Mouse (Mus musculus): ENCODE measurements around the gene Wbp1l. TPM values are rescaled to one million over a fixed set of nuclear protein-coding genes. Genes with fewer than 3 reads are reported as not detected.

The Wbp1l gene
- total RNA-seq, 2 experiments from 2014 or later: 122 to 123 TPM

DNA sequence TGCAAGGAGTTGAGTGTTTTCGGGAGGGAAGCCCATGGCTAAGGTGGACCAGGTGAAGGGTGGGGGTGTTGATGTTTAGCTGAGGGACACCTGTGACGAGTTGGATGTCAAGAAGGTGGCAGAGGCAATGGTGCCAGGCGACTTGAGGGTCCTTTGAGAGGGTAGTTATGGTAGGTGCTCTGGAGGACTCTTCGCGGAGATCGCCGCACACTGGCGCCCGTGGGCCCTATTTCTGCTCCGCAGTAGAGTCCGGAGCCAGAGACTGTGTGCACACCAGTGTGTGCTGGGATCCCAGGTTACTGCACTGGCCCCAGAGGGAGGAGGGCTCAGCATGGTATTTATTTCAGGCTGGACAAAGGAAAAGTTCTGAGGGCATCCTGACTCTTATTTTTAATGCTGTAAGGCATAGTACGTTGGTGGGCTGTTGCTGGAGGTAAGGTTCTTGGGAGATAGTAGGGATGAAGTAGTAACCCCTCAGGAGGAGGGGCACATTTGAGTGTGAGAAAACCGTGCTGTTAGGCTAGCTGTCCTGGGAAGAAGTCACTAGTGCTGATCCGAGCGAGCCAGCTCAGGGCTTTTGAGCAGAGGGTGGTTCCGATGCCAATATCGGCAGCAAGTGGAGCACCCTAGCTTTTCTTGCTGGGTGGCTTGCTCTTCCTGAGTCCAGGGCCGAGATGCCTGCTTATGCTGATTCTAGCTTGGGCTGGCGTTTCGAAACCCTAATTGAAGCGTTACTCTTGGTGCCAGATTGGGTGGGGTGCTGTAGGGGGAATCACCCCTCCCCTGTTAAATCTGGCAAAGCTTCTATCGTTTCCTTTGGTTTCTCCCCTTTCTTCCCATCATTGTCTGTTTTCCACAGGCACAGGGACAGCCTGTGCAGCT lies 732 bp downstream of the Wbp1l start:
- DNase-seq: no peak

DNA sequence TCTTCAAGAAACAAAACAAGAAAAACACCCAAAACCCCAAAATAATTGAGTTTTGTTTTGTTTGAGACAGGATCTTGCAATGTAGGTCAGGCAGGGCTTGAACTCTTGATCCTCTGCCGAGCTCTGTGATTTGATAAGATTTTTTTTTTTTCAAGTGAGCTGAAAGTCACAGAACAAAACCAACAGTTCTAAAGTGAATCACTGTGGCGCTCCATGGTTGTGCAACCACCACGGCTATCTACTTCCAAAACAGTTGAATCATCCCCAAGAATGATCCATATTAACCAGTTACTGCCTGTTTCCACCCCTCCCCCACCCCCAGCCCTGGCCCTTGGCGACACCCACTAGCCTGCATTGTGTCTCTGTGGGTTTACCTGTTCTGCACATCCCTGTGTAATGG lies 1.5 kb downstream of the Wbp1l start:
- DNase-seq: peak; percentile 67

DNA sequence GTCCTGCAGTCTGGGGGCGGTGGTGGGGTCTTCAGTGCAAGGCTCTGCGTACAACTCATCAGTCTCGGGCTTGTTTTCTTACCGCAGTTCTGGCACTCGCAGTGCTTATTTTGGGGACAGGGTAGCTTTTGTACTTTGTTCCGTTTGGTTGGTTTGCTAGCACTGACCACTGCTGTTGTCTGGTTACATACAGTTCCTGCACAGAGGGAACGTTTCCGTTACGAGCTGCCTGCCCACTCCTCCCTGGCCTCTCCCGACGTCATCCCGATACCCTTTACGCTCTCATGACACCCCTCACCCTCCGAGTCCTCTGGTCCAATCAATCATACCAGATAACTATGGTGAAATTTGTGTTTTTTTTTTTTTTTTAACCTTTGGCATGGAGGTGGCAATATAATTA lies 2.6 kb downstream of the Wbp1l start:
- peak; percentile 55 for DNase-seq

DNA sequence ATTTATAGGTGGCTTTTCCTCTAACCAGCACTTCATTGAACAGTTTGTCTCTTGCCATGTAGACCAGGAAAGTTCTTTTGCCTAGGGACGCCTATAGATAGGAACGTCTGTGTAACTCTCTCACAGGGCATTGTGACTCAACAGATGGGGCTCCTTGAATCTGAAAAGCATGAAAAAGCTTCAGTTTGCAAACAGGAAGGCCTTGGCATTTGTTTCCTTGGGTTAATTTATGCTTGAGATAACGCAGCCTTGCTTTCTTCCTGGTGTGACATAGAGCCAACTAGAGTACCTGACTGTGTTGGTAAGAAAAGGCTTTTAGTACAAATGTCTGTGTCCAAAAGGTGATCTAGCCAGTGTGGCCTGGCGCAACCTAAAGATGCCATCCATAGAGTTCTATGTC lies 3.5 kb downstream of the Wbp1l start:
- DNase-seq: peak; percentile 59

DNA sequence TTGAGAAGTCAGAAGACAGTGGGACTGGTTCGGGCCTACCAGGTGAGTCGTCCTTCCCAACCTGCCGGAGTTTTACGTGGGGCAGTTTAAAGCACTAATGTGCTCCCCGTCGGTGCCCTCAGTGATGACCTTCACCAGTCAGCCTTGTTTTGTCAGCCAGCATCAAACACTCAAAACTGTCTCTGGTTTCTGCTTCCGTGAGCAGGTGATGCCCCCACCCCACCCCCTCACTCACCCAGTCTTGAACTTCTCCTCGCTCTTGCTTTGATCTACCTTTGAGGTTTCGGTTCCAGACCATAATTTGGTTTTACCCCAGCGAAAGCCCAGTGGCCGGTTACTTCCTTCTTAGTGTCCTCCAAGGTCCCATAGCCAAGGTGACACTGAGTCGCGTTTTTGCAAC lies 7.8 kb downstream of the Wbp1l start:
- DNase-seq: no peak

DNA sequence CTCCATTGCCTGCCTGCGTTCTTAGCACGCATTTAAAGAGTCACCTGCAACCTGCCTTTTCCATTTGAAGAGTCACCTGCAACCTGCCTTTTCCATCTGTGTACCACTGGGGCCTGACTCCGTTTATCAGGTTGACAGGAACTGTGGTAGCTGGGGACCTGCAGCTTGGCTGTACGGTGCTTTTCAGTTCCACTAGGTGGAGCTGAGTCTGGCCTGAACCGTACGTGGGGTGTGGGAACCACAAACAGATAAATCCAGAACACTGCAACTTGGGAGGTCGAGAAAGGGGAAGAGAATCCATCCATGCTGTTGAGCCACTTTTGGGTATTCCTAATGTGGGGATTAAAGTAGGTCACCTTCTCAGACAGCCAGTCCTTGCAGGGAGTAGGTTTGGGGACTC lies 8.5 kb downstream of the Wbp1l start:
- DNase-seq: no peak

DNA sequence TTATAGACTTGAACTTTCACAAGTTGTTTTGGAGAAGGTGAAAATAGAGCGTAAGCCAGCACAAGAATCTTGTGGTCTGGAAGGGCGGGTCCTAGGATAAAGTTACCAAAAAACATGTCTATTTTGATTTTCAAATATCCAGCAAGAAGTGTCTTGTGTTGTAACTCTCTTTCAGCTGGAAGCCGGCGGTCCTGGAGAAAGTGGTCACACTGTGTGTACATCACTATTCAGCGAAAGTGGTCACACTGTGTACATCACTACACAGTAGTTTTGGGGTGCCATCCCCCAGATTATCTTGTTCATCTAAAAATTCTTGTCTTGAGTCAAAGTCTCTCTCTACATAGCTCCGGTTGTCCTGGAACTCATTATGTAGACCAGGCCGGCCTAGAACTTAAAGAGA lies 9.3 kb downstream of the Wbp1l start:
- no peak for DNase-seq

DNA sequence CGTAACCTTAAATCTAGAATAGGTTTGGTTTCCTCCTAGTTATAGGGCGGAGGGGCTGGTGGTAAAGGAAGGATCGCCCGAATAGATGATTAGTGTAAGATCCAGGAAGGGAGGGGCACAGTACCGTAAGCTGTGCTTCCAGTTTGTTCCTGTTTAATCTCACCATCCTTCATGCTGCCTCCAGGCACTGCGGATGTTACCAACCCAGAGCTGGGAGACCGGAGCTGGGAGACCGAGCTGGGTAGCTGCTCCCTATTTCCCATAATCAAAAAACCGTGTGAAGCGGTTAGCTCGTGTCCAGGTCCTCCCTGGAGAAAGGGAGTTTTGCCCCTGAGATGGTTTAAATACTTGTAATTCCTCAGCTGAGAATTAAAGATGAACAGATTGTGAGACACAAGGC lies 17.5 kb downstream of the Wbp1l start:
- DNase-seq: no peak

DNA sequence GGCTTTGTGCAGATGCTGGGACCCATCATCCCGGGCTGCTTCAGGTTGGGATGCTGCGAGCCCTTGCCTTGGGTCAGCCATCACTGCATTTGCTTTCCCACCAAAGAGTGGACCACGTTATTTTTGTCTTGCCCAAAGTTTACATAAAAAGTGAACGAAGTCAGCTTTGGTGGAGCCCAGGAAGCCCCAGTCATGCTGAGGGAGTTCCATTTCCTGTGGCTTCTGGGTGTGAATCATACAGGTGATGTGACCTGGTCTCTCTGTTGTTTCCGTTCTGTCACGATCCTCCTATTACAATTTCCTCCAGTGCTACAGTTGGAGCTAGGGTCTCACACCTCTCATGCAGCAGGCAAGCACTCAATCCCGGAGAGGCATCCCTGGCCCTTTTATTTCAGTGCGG lies 18.5 kb downstream of the Wbp1l start:
- no peak for DNase-seq

DNA sequence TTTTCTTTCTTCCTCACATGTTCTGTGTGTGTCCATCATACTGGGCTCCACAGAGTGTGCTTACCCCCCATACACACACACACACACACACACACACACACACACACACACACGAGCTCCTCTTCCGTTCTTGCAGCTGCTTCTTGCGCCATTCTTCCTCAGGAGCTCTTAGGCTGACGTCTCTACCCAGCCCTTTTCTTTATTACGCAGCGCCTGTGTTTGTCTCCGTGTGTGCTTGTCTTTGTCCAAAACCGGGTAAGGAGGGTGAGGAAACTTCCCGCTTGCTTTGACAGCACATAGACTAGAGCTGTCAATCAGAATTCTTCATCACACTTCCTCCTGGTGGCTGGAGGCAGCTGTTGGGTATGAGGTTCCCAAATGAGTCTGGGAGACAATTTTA lies 19.4 kb downstream of the Wbp1l start:
- DNase-seq: no peak

DNA sequence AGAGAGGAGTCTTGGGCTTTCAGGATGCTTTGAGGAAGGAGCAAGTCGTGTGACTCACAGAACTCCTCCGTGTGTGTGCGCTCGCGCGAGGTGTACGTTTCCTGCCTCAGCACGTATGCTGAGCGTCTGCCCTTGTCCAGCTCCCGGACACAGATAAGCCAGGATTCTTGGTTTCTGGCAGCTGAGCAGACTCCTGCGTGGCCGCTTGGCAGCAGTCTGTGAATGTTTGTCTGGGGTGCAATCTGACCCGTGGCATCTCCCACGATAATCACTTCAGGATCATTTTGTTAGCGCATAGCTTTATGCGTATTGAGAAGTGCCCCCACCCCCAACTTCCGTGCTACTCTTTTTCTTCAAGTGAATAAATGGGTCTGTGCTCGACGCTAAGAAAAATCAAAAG lies 20.1 kb downstream of the Wbp1l start:
- DNase-seq: peak; percentile 61

DNA sequence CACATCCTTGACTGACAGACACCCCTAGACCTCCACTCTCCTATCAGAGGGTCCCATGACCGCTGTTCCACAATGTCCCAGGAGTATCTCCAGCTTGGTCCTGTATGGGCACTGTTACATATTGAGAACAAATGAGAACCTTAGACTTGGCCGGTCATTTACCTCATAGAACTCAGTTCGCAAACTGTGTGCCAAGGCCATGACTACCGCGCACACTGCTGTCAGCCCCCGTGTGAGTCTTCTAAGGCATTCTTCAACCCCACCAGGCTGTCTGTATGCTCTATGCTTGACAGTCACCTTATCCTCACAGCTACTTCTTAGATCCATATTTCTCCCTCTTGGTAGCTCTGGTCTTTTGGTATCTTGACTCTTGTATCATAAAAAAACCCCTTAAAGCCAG lies 20.6 kb downstream of the Wbp1l start:
- no peak for DNase-seq

DNA sequence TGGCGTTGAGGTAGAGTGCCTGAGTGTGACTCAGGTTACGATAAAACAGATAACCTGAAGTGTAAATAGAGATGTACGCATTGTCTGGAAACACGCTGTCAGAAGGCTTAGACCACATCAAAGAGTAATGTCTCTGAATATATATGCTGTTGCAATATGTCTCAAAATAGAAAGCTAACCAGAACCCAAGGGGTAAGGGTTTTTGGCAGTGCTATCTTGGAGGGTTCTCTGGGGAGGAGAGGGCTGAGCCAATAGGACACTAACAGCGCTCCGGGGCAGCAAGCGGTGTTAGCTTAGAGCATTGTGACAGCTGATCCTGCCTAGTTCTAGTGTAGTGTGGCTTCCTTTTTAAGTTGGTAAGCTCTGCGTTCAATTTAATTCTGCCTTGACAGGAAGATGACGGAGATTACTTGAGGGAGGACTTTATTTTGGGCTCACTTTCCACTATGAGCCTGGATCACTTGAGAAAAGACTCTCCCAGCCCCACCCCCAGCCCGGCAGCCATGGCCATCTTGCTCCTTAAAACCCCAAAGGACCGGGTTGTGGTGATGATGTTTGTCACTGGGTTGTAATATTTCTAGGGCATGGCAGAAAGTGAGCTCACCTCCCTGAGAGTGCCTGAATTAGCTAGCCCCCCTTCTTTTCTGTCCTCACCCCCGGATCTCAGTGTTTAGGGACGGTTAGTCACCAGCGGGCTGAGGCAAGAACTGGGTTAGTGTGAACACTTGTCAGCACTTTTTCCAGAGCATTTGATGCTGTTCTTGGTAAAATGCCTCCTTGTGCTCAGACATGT lies 21.3 kb downstream of the Wbp1l start:
- no peak for DNase-seq

DNA sequence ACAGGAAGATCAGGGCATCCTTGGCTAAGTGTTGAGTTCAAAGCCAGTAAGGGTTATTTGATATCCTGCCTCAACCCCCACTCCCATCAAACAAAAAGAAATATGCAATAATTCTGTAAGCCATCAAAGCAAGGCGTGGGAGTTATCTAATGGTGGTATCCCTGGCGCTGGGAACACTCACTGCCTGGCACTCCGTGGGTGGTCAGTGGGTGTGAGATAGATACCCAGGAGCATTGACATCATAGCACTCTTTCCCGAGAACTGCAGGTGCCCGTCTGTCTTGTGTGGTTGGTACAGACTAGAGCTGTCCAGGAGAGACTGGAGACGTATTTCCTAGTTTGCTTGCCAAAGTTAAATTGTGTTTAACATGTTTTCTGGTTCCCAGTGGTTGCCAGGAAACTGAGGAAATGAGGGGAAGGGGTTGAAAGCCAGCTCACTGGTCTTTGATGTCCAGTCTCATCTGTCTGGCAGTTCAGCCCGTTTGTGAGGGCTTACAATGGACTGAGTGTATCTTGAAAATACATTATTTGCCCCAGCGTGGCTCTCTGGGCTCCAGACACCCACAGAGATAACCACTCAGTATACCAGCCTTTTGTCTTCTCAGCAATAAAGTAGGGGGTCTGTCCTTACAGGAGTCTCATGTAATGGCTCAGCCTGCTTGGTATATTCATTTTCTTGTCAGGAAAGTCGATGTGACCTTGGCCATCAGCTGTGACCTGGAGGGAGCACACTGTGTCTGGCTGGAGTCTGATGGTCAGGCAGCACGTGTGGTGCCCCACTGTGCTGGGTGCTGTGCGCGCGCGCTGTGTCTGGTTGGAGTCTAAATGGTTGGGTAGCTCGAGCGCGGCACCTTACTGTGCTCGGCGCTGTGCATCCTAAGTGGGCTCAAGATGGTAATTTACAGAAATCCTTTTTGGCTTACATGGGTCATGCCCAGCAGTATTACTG lies 22.6 kb downstream of the Wbp1l start:
- no peak for DNase-seq

DNA sequence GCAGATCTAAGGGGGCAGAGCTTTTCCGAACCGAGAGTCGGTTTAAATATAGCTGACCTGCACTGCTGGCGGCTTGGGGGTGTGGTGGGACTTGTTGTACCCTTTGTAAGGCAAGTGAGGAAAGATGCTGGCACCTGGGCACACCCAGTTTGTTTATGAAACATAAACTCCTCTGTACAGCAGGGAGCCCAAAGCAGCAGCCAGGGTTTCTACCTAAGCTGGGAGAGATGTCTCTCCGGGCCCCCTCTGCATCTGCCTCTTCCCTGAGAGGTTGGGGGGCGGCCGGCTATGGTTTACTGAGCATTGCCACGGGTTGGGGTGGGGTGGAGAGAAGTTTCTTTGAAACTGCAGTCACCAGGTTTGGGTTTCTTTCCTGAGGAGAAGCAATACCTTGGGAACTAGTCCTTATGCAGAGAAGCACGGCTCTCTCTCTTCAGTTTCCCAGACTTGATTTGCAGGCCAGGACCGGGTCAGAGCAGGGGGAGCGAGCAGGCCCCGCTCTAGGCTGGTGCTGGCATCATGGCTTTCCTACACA lies 23.8 kb downstream of the Wbp1l start:
- DNase-seq: no peak

DNA sequence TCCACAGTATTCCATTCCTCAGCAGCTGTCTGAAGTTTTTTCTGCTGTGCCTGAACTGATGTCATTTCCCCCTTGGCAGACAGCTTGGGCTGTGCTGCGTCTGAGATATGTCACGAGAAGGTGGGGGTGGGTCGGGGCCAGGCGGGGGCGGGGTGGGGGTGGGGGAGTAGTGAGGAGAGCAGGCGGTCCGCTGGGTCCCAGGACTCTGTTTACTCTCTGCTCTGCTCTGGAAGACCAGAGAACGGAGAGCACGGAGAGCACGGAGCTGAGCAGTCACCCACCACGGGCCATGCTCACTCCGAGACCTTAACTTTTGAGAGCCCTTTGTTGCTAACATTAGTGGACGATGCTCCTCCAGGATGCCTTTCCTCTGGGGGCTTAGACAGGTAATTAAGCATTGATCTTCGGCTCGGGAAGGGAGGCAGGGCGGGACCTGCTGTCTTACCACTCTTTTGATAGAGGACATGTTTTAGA lies 24.3 kb downstream of the Wbp1l start:
- peak; percentile 47 for DNase-seq

DNA sequence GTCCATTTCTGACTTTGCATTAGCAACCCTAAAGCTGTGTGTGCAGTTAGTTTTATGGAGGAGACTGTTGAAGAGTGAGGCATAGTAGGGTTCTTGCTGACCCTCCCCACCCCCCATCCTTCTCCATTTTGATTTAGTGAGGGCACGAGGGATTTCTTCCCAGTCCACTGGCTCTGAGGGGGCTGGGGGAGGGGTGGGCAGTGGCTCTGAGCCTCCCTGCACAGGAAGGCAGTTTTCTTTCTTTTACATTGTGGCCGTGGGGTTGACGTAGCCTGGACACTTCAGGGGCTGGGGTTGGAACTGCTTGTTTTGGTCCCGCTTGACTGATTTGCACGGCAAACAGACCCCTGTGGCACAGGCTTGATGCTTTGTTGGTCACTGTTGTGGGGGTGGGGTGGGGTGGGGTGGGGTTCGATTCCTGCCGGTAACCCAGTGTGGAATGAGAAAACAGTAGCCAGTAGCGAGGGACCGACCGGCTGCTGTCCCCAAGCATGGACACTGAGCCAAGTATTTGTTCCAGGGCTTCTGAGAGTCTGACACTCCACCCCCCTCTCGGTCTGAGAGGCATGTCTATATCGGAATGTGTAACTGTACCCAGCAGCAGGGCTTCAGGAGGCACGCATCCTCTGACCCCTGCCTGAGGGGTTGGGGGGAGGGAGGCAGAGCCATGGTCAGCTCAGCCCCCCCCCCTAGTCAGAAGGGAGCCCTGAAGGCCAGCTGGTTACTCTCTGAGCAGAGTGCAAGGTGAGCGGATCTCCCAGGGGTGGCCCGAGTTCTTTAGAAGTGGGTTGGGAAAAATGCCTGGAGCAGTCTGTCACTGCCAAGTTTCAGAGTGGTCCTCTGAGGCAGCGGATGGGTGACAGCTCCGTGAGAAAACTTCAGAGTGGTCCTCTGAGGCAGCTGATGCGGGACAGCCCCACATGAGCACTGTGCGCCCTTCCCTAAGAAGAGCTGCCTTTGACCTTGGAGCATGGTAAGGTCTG lies 25.2 kb downstream of the Wbp1l start:
- DNase-seq: peak; percentile 57

DNA sequence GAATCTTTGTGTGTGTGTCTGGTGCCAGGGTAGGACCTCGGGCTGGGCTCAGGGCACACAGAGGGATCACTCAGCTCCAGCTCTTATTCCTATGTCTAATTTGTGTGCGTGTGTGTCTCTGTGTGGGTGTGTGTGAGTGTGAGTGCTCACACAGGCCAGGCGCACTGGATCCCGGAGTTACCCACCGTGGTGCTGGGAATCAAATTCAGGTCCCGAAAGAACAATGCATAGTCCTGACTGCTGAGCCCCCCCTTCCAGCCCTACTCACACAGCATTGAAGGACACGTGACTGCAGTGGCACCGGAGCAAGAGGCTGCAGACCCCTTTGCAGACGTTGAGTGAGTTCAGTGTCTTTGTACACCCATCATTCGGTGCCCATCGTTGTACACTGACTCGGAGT lies 26.1 kb downstream of the Wbp1l start:
- DNase-seq: no peak

DNA sequence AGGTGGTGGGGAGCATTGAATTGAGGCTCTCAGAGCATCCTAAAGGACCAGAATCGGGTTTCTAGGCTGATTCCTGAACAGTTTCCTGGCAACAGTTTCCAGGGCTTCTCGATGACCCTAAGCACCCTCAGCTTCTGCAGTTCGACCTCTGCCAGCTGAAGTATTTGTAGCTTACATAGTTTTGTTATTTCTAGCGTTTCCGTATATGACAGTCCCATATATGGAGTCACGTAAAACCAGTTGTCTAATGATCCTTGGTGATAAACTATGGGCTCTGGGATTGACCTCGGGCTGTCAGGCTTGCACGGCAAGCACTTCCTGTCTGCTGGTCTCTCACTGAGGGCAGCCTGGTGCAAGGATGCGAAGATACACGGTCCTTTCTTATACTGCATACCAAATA lies 26.6 kb downstream of the Wbp1l start:
- DNase-seq: no peak

DNA sequence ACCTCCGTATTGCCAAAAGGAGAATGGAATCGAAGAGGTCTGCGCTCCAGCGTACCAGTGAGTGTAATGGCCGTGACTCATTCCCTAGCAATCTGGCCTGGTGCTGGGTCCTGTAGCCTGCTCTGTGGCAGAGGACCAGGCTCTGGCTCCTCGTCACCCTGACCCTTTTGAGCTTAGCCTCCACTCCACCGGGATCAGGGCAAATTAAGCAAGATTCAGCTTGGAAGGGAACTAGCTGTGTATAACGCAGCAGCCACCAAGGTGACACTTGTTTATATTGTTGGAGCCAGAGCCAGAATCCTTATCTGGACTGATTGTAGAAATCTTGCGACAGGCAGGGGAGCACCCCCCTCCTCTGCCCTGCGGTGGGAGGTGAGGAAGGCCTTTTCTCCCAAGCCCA lies 29.5 kb downstream of the Wbp1l start:
- DNase-seq: peak; percentile 83

DNA sequence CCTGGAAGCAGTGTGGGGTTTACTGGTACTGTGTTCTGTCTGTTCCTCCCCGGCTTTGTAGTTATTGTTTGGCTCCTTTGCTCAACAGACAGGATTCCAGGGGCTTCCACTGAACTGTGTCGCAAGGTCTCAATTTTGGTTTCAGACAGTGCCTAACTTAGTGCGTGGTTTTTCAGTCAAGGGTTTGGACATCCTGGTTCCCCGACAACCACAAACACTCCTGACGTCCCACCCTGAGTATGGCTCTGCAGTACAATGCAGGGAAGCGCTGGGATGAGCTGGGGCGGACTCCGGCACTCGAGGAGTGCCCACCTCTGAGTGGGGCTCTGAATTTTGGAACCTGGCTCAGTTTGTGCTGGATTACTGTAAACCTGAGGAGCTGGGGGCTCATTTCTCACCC lies 30.9 kb downstream of the Wbp1l start:
- DNase-seq: no peak

Measured in adrenal gland, postnatal 10 days (tissue).